Mouse (Mus musculus) MEL (cell line): ENCODE results near the gene Mib2. TPM values are rescaled to one million over a fixed set of nuclear protein-coding genes. Genes with fewer than 3 reads are reported as not detected.

Experiments used
- DNase-seq: peaks from one replicate; pipeline ENCODE4 v3.0.0; 2011; ENCODE audit warnings: low read depth, low spot score
- H3K27ac ChIP-seq: 2 replicates; pipeline ENCODE4 v1.5.1; 2012; ENCODE audit warnings: low read depth, mild to moderate bottlenecking, control low read depth, low read length, moderate library complexity; ENCODE audit not compliant: control insufficient read depth
- H3K27me3 ChIP-seq, 2 experiments: fragments of 150-350 bp in 1 of 2; sonication (generic) in 1 of 2; 2 replicates each; pipeline ENCODE4 v1.6.1; 2012; ENCODE audit warnings: low read length in 2 of 2, mild to moderate bottlenecking in 2 of 2, improper control_type of control experiment in 1 of 2, moderate library complexity in 1 of 2; ENCODE audit not compliant: insufficient read depth in 2 of 2, control insufficient read depth in 1 of 2
- H3K36me3 ChIP-seq, 2 experiments: 2 replicates each; pipeline ENCODE4 v1.6.1; 2012 to 2014; ENCODE audit warnings: low read length in 2 of 2, improper control_type of control experiment in 1 of 2, inconsistent platforms in 1 of 2, mild to moderate bottlenecking in 1 of 2; ENCODE audit not compliant: insufficient read depth in 2 of 2, control insufficient read depth in 1 of 2
- H3K4me1 ChIP-seq, 2 experiments: fragments of 150-350 bp in 1 of 2; sonication (generic) in 1 of 2; 2 replicates each; pipeline ENCODE4 v1.6.1; 2012; ENCODE audit warnings: low read length in 2 of 2, improper control_type of control experiment in 1 of 2, mild to moderate bottlenecking in 1 of 2; ENCODE audit not compliant: insufficient read depth in 2 of 2, control insufficient read depth in 1 of 2
- H3K4me3 ChIP-seq, 2 experiments: fragments of 150-350 bp in 1 of 2; sonication (generic) in 1 of 2; 2 replicates each; pipeline ENCODE4 v1.5.1; 2012; ENCODE audit warnings: low read depth in 2 of 2, low read length in 2 of 2, mild to moderate bottlenecking in 2 of 2, moderate library complexity in 2 of 2, control low read depth in 1 of 2, improper control_type of control experiment in 1 of 2; ENCODE audit not compliant: control insufficient read depth in 1 of 2, insufficient read depth in 1 of 2
- H3K79me2 ChIP-seq: 2 replicates; pipeline ENCODE4 v1.6.1; 2012; ENCODE audit warnings: mild to moderate bottlenecking, low read length, moderate library complexity; ENCODE audit not compliant: control insufficient read depth, poor library complexity, insufficient read depth
- H3K9ac ChIP-seq: 2 replicates; pipeline ENCODE4 v1.6.1; 2012; ENCODE audit warnings: low read depth, mild to moderate bottlenecking, control low read depth, low read length, moderate library complexity; ENCODE audit not compliant: control insufficient read depth, poor library complexity, severe bottlenecking
- H3K9me3 ChIP-seq: fragments of 150-350 bp; sonication (generic); replicated peaks from 2 replicates; pipeline ENCODE4 v1.6.1; 2012; ENCODE audit warnings: mild to moderate bottlenecking, low read length, improper control_type of control experiment, moderate library complexity; ENCODE audit not compliant: insufficient read depth
- CHD2 ChIP-seq: IDR thresholded peaks from 2 replicates; pipeline ENCODE4 v1.6.1; 2011; ENCODE audit warnings: low read length, improper control_type of control experiment
- CTCF ChIP-seq, 3 experiments: IDR thresholded peaks in 2 of 3; conservative IDR thresholded peaks in 1 of 3; 2 replicates each; pipeline ENCODE4 v1.5.1; 2011 to 2012; ENCODE audit warnings: low read length in 3 of 3, low read depth in 2 of 3, mild to moderate bottlenecking in 2 of 3, improper control_type of control experiment in 1 of 3, inconsistent platforms in 1 of 3, mixed read lengths in 1 of 3, moderate library complexity in 1 of 3; ENCODE audit not compliant: control insufficient read depth in 1 of 3, insufficient read depth in 1 of 3, poor library complexity in 1 of 3, severe bottlenecking in 1 of 3
- E2F4 ChIP-seq: IDR thresholded peaks from 2 replicates; pipeline ENCODE4 v1.6.1; 2011; ENCODE audit warnings: low read depth, low read length, improper control_type of control experiment, borderline replicate concordance
- EP300 ChIP-seq, 2 experiments: IDR thresholded peaks; 2 replicates each; pipeline ENCODE4 v1.6.1; 2011; ENCODE audit warnings: improper control_type of control experiment in 2 of 2, low read length in 2 of 2, low read depth in 1 of 2, mild to moderate bottlenecking in 1 of 2
- ETS1 ChIP-seq: IDR thresholded peaks from 2 replicates; pipeline ENCODE4 v1.6.1; 2012; ENCODE audit warnings: low read depth, mild to moderate bottlenecking, inconsistent platforms, low read length, improper control_type of control experiment, moderate library complexity
- GATA1 ChIP-seq: IDR thresholded peaks from 2 replicates; pipeline ENCODE4 v1.6.1; 2011; ENCODE audit warnings: low read depth, low read length, improper control_type of control experiment
- JUND ChIP-seq: IDR thresholded peaks from 2 replicates; pipeline ENCODE4 v1.6.1; 2011; ENCODE audit warnings: low read depth, mild to moderate bottlenecking, improper control_type of control experiment, low read length
- KAT2A ChIP-seq: conservative IDR thresholded peaks from 2 replicates; pipeline ENCODE4 v1.6.1; 2012; ENCODE audit warnings: low read depth, low read length, improper control_type of control experiment, inconsistent platforms
- MAFK ChIP-seq: IDR thresholded peaks from 2 replicates; pipeline ENCODE4 v1.6.1; 2011; ENCODE audit warnings: low read depth, mild to moderate bottlenecking, low read length, improper control_type of control experiment, borderline replicate concordance
- MEF2A ChIP-seq: IDR thresholded peaks from 2 replicates; pipeline ENCODE4 v1.6.1; 2014; ENCODE audit warnings: low read depth, mild to moderate bottlenecking, inconsistent platforms, low read length, improper control_type of control experiment; ENCODE audit not compliant: poor library complexity, insufficient replicate concordance, severe bottlenecking; ENCODE audit errors: extremely low read depth
- MXI1 ChIP-seq: IDR thresholded peaks from 2 replicates; pipeline ENCODE4 v1.6.1; 2011; ENCODE audit warnings: mild to moderate bottlenecking, low read depth, low read length, improper control_type of control experiment
- MYB ChIP-seq: IDR thresholded peaks from 2 replicates; pipeline ENCODE4 v1.6.1; 2011; ENCODE audit warnings: mild to moderate bottlenecking, low read depth, low read length, improper control_type of control experiment
- TBP ChIP-seq: IDR thresholded peaks from 2 replicates; pipeline ENCODE4 v1.8.0; 2011; ENCODE audit warnings: low read depth, low read length, improper control_type of control experiment
- UBTF ChIP-seq: IDR thresholded peaks from 2 replicates; pipeline ENCODE4 v1.6.1; 2012; ENCODE audit warnings: low read depth, mild to moderate bottlenecking, inconsistent platforms, low read length, improper control_type of control experiment, moderate library complexity, borderline replicate concordance; ENCODE audit not compliant: insufficient read depth
- USF2 ChIP-seq, 2 experiments: IDR thresholded peaks; 2 replicates each; pipeline ENCODE4 v1.6.1; 2011 to 2012; ENCODE audit warnings: improper control_type of control experiment in 2 of 2, low read length in 2 of 2, borderline replicate concordance in 1 of 2, inconsistent platforms in 1 of 2, low read depth in 1 of 2, mild to moderate bottlenecking in 1 of 2; ENCODE audit not compliant: insufficient read depth in 1 of 2
- polyA plus RNA-seq, 2 experiments: library from polyadenylated mRNA; stranded (reverse) in 1 of 2; unstranded in 1 of 2; fragments of >175 nt in 1 of 2; fragments of >200 nt in 1 of 2; gene quantifications; 2 replicates each; pipeline versions ENCODE4 v1.2.1 to v1.2.4; 2012; ENCODE audit warnings: low replicate concordance in 2 of 2, low read depth in 1 of 2; ENCODE audit not compliant: insufficient read length in 2 of 2, insufficient read depth in 1 of 2, missing spikeins in 1 of 2
- total RNA-seq: library from RNA; depleted of rRNA; stranded (reverse); fragments of 300-350 nt; gene quantifications from 2 replicates; pipeline ENCODE4 v1.2.3, GENCODE M21; 2012

The Mib2 gene
- total and polyA plus RNA-seq, 3 experiments: 21.4 to 38.3 TPM; not detected in 1

DNA sequence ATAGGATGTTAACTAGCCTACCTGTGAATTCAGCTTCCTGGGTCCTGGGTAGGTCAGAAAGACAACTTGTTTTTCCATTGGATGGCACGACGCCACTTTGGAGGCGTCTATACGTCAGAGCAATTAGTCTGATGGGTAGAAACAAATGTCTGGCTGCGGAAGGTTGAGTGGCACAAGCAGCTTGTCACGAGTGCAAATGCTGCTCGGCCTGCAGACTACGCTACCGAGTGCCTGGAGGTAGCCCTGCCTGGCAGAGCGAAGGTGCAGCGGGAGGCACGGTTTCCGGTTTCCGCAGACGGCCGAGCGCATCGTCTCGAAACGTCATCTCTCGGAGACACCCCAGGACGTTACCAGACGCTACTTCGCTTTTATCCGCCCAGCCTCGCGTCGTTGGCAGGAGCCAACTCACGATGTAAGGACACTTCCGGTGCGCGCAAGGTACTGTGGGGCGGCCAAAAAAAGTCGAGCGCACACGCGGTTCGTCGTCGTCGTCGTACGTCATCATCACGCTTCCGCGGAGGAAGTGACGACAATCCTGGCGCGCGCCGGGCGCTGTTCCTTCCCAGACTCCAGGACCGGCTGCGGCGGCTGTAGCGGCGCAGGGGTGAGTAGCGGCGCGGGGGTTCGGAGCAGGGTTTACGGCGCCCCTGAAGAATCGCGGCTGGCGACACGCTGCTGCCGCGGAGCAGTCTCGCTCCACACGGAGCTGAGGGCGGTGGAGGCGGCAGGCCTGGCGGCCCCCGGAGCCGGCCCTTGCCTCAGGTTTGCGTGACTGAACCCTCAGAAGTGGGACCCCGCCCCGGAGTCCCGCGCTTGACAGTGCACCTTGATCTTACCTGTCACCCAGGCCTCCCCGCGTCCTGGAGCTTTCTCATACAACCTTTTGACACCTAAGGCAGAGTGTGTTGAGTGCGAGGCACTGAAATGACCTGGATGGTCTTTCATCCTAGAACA is 44.4 kb downstream of the Mib2 start, which contains the start of gene Cdk11b (continued):
- TF ChIP-seq GATA1 (no peak), MAFK (no peak), ETS1 (peak; percentile 73; the same call in 1 of the 2 replicates), MEF2A (peak; percentile 21; the same call in 1 of the 2 replicates), E2F4 (no peak)
- TF ChIP-seq, all 39 proteins: peak for 28

- 0 out of 2 replicates have a peak, but pooled peaks cover 1% of the 10 kb centered on the region for H3K79me2 ChIP-seq
- H3K4me3 ChIP-seq: no peak overlapping the region
- H3K36me3 ChIP-seq: peaks cover 1 to 6% of the 10 kb centered on the region in 2 experiments; a peak in 3 of 4 replicates
- no peaks in the 10 kb centered on the region for H3K27me3 ChIP-seq
- no peak overlapping the region for H3K9ac ChIP-seq
- no peak for DNase-seq
- no peaks in the 10 kb centered on the region; a peak in 1 of 4 replicates for H3K4me1 ChIP-seq
- TF ChIP-seq EP300 (IDR thresholded peaks at IDR 0.05; ENCODE audit: low read depth in 1 of 2, low read length in 2 of 2) (no peak), KAT2A (no peak), CTCF (IDR thresholded peaks at IDR 0.05 in 2 of 3, conservative IDR thresholded peaks at IDR 0.05 in 1 of 3; ENCODE audit: control insufficient read depth in 1 of 3, insufficient read depth in 1 of 3, low read depth in 2 of 3, low read length in 3 of 3, poor library complexity in 1 of 3, severe bottlenecking in 1 of 3) (no peak)
- no peak overlapping the region for H3K27ac ChIP-seq
- no peaks in the 10 kb centered on the region for H3K9me3 ChIP-seq
These were observed 50.7 kb downstream of the Mib2 start for GRCm38 (mm10) chr4:155618321-155618720.

- no peak for DNase-seq
- Histone ChIP-seq H3K36me3 (peaks cover 0 to 1% of the 10 kb centered on the region in 2 experiments; a peak in 2 of 4 replicates), H3K9ac (no peak overlapping the region), H3K79me2 (no peaks in the 10 kb centered on the region), H3K27me3 (no peaks in the 10 kb centered on the region), H3K4me1 (no peaks in the 10 kb centered on the region), H3K4me3 (no peak overlapping the region), H3K9me3 (no peaks in the 10 kb centered on the region), H3K27ac (no peak overlapping the region)
- no peak for TF ChIP-seq JUND
- TF ChIP-seq UBTF: no peak
- TF ChIP-seq CHD2: no peak
- TF ChIP-seq MYB: no peak
- no peak for TF ChIP-seq TBP
- no peak for TF ChIP-seq USF2 (IDR thresholded peaks at IDR 0.05; ENCODE audit: borderline replicate concordance in 1 of 2, insufficient read depth in 1 of 2, low read depth in 1 of 2, low read length in 2 of 2)
- no peak for TF ChIP-seq MXI1
These were observed 55.7 kb downstream of the Mib2 start for GRCm38 (mm10) chr4:155613264-155613663.
